Mouse (Mus musculus): Measurements from ENCODE around the gene Lrrc8d.

Lrrc8d gene

GRCm38 (mm10) chr5:105817248-105817976, 117.6 kb downstream of the Lrrc8d start:
- DNase-seq (ENCODE audit: low spot score), result peak; percentile 69

- no peak for DNase-seq (ENCODE audit: low spot score)
Observed at GRCm38 (mm10) chr5:105818411-105818810, 118.6 kb downstream of the Lrrc8d start.

- DNase-seq (ENCODE audit: low spot score), result no peak
Observed at GRCm38 (mm10) chr5:105821390-105821789, 121.6 kb downstream of the Lrrc8d start.

GRCm38 (mm10) chr5:105822521-105823498, 123.0 kb downstream of the Lrrc8d start:
- no peak for DNase-seq (ENCODE audit: low spot score)

GRCm38 (mm10) chr5:105824282-105824681, 124.5 kb downstream of the Lrrc8d start:
- DNase-seq (ENCODE audit: low spot score), result no peak

GRCm38 (mm10) chr5:105824827-105825226, 125.1 kb downstream of the Lrrc8d start:
- no peak for DNase-seq (ENCODE audit: low spot score)

GRCm38 (mm10) chr5:105826916-105827510, 127.2 kb downstream of the Lrrc8d start:
- no peak for DNase-seq (ENCODE audit: low spot score)

GRCm38 (mm10) chr5:105828050-105828449, 128.3 kb downstream of the Lrrc8d start:
- no peak for DNase-seq (ENCODE audit: low spot score)

- DNase-seq (ENCODE audit: low spot score), result no peak
Observed at GRCm38 (mm10) chr5:105829008-105829586, 129.3 kb downstream of the Lrrc8d start.

GRCm38 (mm10) chr5:105832140-105832539, 132.4 kb downstream of the Lrrc8d start:
- DNase-seq (ENCODE audit: low spot score), result no peak

GRCm38 (mm10) chr5:105833923-105834322, 134.2 kb downstream of the Lrrc8d start:
- no peak for DNase-seq (ENCODE audit: low spot score)

GRCm38 (mm10) chr5:105836006-105836405, 136.2 kb downstream of the Lrrc8d start:
- DNase-seq (ENCODE audit: low spot score), result no peak

GRCm38 (mm10) chr5:105839740-105840310, 140.1 kb downstream of the Lrrc8d start:
- no peak for DNase-seq (ENCODE audit: low spot score)

GRCm38 (mm10) chr5:105844044-105844753, 144.4 kb downstream of the Lrrc8d start:
- DNase-seq (ENCODE audit: low spot score), result no peak

GRCm38 (mm10) chr5:105845041-105845440, 145.3 kb downstream of the Lrrc8d start:
- no peak for DNase-seq (ENCODE audit: low spot score)

- DNase-seq (ENCODE audit: low spot score), result no peak
Observed at GRCm38 (mm10) chr5:105847726-105848125, 148.0 kb downstream of the Lrrc8d start.

- DNase-seq (ENCODE audit: low spot score), result no peak
Observed at GRCm38 (mm10) chr5:105849222-105849621, 149.5 kb downstream of the Lrrc8d start.

GRCm38 (mm10) chr5:105849643-105850042, 149.9 kb downstream of the Lrrc8d start:
- DNase-seq (ENCODE audit: low spot score), result no peak

GRCm38 (mm10) chr5:105853271-105853670, 153.5 kb downstream of the Lrrc8d start:
- DNase-seq (ENCODE audit: low spot score), result no peak

- DNase-seq (ENCODE audit: low spot score), result no peak
Observed at GRCm38 (mm10) chr5:105857486-105857885, 157.7 kb downstream of the Lrrc8d start.

Measured in MN1 (cell line).